Mouse (Mus musculus) forebrain, embryonic 14.5 days (tissue): ENCODE data around the gene Dnah12. TPM values are rescaled to one million over a fixed set of nuclear protein-coding genes. Genes with fewer than 3 reads are reported as not detected.
"Not testable (repeated sequence)": the region's sequence is repeated elsewhere in the genome, so short reads cannot be mapped to it uniquely, and the experiment has no call there.

Experiments used
- ATAC-seq: fragments of 200-750 bp; cut with Nextera tagmentation; 2 replicates; pipeline ENCODE4 v1.8.0; 2017; ENCODE audit warnings: mild to moderate bottlenecking, moderate library complexity
- DNase-seq: peaks from one replicate; pipeline ENCODE4 v3.0.0-alpha.2; 2015; ENCODE audit warnings: low spot score
- H3K27ac ChIP-seq: fragments of 300-500 bp; sonication (generic); 2 replicates; pipeline ENCODE4 v1.5.1; 2014; ENCODE audit warnings: low read depth, mild to moderate bottlenecking, control low read depth, low read length, moderate library complexity
- H3K27me3 ChIP-seq: fragments of 300-500 bp; sonication (generic); replicated peaks from 2 replicates; pipeline ENCODE4 v1.6.1; 2014; ENCODE audit warnings: low read length, control low read depth, mixed read lengths; ENCODE audit not compliant: control insufficient read depth, insufficient read depth
- H3K36me3 ChIP-seq: fragments of 300-500 bp; sonication (generic); 2 replicates; pipeline ENCODE4 v1.6.1; 2014; ENCODE audit warnings: low read length, control low read depth; ENCODE audit not compliant: control insufficient read depth, insufficient read depth
- H3K4me1 ChIP-seq: fragments of 300-500 bp; sonication (generic); 2 replicates; pipeline ENCODE4 v1.6.1; 2014; ENCODE audit warnings: antibody characterized with exemption, low read length, control low read depth; ENCODE audit not compliant: control insufficient read depth, insufficient read depth
- H3K4me2 ChIP-seq: fragments of 300-500 bp; sonication (generic); 2 replicates; pipeline ENCODE4 v1.6.1; 2014; ENCODE audit warnings: mild to moderate bottlenecking, control low read depth, low read length
- H3K4me3 ChIP-seq: fragments of 300-500 bp; sonication (generic); 2 replicates; pipeline ENCODE4 v1.5.1; 2014; ENCODE audit warnings: low read depth, low read length, control low read depth
- H3K9ac ChIP-seq: fragments of 300-500 bp; sonication (generic); 2 replicates; pipeline ENCODE4 v1.6.1; 2014; ENCODE audit warnings: mild to moderate bottlenecking, low read length, control low read depth, moderate library complexity
- H3K9me3 ChIP-seq: fragments of 300-500 bp; sonication (generic); replicated peaks from 2 replicates; pipeline ENCODE4 v1.6.1; 2016; ENCODE audit warnings: low read length, control low read depth, mixed read lengths; ENCODE audit not compliant: control insufficient read depth
- WGBS: fragments of 180-500 bp; shearing (Covaris S2); extraction: QIAGEN DNeasy Blood & Tissue Kit; methylation state at CpG from one replicate; pipeline ENCODE4 v1.1.7; 2014; 5-methylcytosine and 5-hydroxymethylcytosine counted together
- polyA plus RNA-seq: library from polyadenylated mRNA; unstranded; fragments of >200 nt; fragmentation: Nextera tagmentation; extraction: Ambion mirVana; gene quantifications from 2 replicates; pipeline ENCODE4 v1.2.1, GENCODE M21; 2014

Dnah12 gene
- polyA plus RNA-seq, 1 experiment from 2014 or later: 0.10 TPM

- Histone ChIP-seq H3K4me1 (no peaks in the 10 kb centered on the region), H3K9ac (no peak overlapping the region), H3K27ac (no peak overlapping the region), H3K4me2 (no peak overlapping the region), H3K9me3 (no peaks in the 10 kb centered on the region), H3K27me3 (no peaks in the 10 kb centered on the region), H3K36me3 (no peaks in the 10 kb centered on the region), H3K4me3 (no peak overlapping the region)
- no peak for ATAC-seq
- no peak for DNase-seq
- WGBS: 63% methylated on average over 2 of the region's 2 CpGs
These were observed 2.3 kb upstream of the Dnah12 start for GRCm38 (mm10) chr14:26690727-26691126.

- H3K36me3 ChIP-seq: no peaks in the 10 kb centered on the region
- no peaks in the 10 kb centered on the region for H3K9me3 ChIP-seq
- H3K27ac ChIP-seq: no peak overlapping the region
- DNase-seq: no peak
- no peaks in the 10 kb centered on the region for H3K4me1 ChIP-seq
- no peaks in the 10 kb centered on the region for H3K27me3 ChIP-seq
- no peak overlapping the region for H3K4me2 ChIP-seq
- H3K9ac ChIP-seq: no peak overlapping the region
- H3K4me3 ChIP-seq: no peak overlapping the region
- no peak for ATAC-seq
- 66% methylated on average over 2 of the region's 2 CpGs for WGBS
These were observed 1.7 kb upstream of the Dnah12 start for GRCm38 (mm10) chr14:26691363-26691762.

- Histone ChIP-seq H3K27ac (no peak overlapping the region), H3K9ac (no peak overlapping the region), H3K9me3 (no peaks in the 10 kb centered on the region), H3K4me3 (no peak overlapping the region), H3K36me3 (no peaks in the 10 kb centered on the region), H3K27me3 (no peaks in the 10 kb centered on the region), H3K4me1 (no peaks in the 10 kb centered on the region), H3K4me2 (no peak overlapping the region)
- DNase-seq: peak; percentile 51
- ATAC-seq: no peak
These were observed 4.8 kb downstream of the Dnah12 start for GRCm38 (mm10) chr14:26697912-26698311.

- not testable (repeated sequence) for ATAC-seq
These were observed 12.2 kb downstream of the Dnah12 start for GRCm38 (mm10) chr14:26705246-26705645.

GRCm38 (mm10) chr14:26719696-26720095 lies 26.6 kb downstream of the Dnah12 start:
- H3K9ac ChIP-seq, H3K4me2 ChIP-seq, DNase-seq, H3K4me3 ChIP-seq, H3K27me3 ChIP-seq, H3K4me1 ChIP-seq, H3K36me3 ChIP-seq, ATAC-seq, H3K9me3 ChIP-seq, H3K27ac ChIP-seq: not testable (repeated sequence)
- 67% methylated on average over 2 of the region's 2 CpGs for WGBS

More at GRCm38 (mm10) chr14:26705246-26705645, 12.2 kb downstream of the Dnah12 start:
- H3K27ac ChIP-seq, H3K9me3 ChIP-seq, H3K4me2 ChIP-seq, H3K9ac ChIP-seq, H3K27me3 ChIP-seq, DNase-seq, H3K4me1 ChIP-seq, H3K36me3 ChIP-seq, H3K4me3 ChIP-seq: not testable (repeated sequence)
- 90% methylated on average over 5 of the region's 5 CpGs for WGBS

GRCm38 (mm10) chr14:26724898-26725297 lies 31.8 kb downstream of the Dnah12 start:
- H3K36me3 ChIP-seq: no peaks in the 10 kb centered on the region
- H3K4me1 ChIP-seq: no peaks in the 10 kb centered on the region
- no peaks in the 10 kb centered on the region for H3K9me3 ChIP-seq
- no peak overlapping the region for H3K27ac ChIP-seq
- H3K9ac ChIP-seq: no peak overlapping the region
- ATAC-seq (no peak), DNase-seq (no peak)
- no peak overlapping the region for H3K4me2 ChIP-seq
- 93% methylated on average over 3 of the region's 3 CpGs for WGBS
- no peaks in the 10 kb centered on the region for H3K27me3 ChIP-seq
- H3K4me3 ChIP-seq: no peak overlapping the region

GRCm38 (mm10) chr14:26758566-26758965 lies 65.5 kb downstream of the Dnah12 start:
- no peak overlapping the region for H3K27ac ChIP-seq
- no peak for ATAC-seq
- no peaks in the 10 kb centered on the region for H3K4me1 ChIP-seq
- no peak for DNase-seq
- H3K4me2 ChIP-seq: no peak overlapping the region
- 84% methylated on average over 8 of the region's 8 CpGs for WGBS
- no peak overlapping the region for H3K4me3 ChIP-seq
- H3K27me3 ChIP-seq: no peaks in the 10 kb centered on the region
- 0 out of 2 replicates have a peak, but pooled peaks cover 5% of the 10 kb centered on the region for H3K9me3 ChIP-seq
- H3K36me3 ChIP-seq: no peaks in the 10 kb centered on the region
- H3K9ac ChIP-seq: no peak overlapping the region

GRCm38 (mm10) chr14:26764827-26765226 lies 71.8 kb downstream of the Dnah12 start:
- 94% methylated on average over 6 of the region's 6 CpGs for WGBS

GRCm38 (mm10) chr14:26768195-26768594 lies 75.1 kb downstream of the Dnah12 start:
- H3K36me3 ChIP-seq: no peaks in the 10 kb centered on the region
- no peaks in the 10 kb centered on the region for H3K4me1 ChIP-seq
- no peak overlapping the region for H3K9ac ChIP-seq
- 85% methylated on average over 4 of the region's 4 CpGs for WGBS
- no peaks in the 10 kb centered on the region for H3K27me3 ChIP-seq
- no peak overlapping the region for H3K4me3 ChIP-seq
- no peak overlapping the region for H3K4me2 ChIP-seq
- no peak for DNase-seq
- no peak for ATAC-seq
- H3K9me3 ChIP-seq: 0 out of 2 replicates have a peak, but pooled peaks cover 2% of the 10 kb centered on the region
- no peak overlapping the region for H3K27ac ChIP-seq

More at GRCm38 (mm10) chr14:26764827-26765226, 71.8 kb downstream of the Dnah12 start:
- no peak overlapping the region for H3K4me3 ChIP-seq
- DNase-seq (no peak), ATAC-seq (no peak)
- H3K4me2 ChIP-seq: no peak overlapping the region
- H3K27me3 ChIP-seq: no peaks in the 10 kb centered on the region
- no peak overlapping the region for H3K27ac ChIP-seq
- 0 out of 2 replicates have a peak, but pooled peaks cover 5% of the 10 kb centered on the region for H3K9me3 ChIP-seq
- no peaks in the 10 kb centered on the region for H3K36me3 ChIP-seq
- no peaks in the 10 kb centered on the region for H3K4me1 ChIP-seq
- no peak overlapping the region for H3K9ac ChIP-seq
